Mouse (Mus musculus): ENCODE measurements at regions not wholly inside any gene's neighbourhood (a gene's known extent, or its start where the extent isn't known, plus 50 kb on each side); places are given as distances from the start of the nearest gene placed in this dataset.

DNA sequence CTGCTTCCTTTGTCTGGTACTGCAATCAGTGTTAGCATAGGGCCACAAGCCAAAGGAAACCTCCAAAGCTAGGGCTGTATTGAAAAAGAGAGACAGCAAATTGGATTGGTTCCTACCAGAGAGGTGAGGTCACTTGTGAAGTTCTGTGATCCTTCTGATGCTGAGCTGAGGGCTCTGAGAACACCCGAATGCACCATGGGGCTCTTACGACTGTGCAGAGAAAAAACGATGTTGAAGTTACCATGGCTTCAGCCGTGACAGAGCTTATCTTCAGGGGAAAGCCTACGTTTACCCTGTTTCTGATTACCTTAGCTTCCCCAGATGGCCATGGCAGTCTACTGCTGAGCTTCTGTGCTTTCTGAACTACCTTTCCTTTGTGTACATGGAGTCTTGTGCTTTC is 53.9 kb upstream of the Fmo9 start:
- Histone ChIP-seq H3K4me1 (no peaks in the 10 kb centered on the region), H3K9me3 (replicated peaks) (no peaks in the 10 kb centered on the region), H3K27me3 (no peaks in the 10 kb centered on the region), H3K36me3 (no peaks in the 10 kb centered on the region), H3K27ac (no peak overlapping the region), H3K4me2 (no peak overlapping the region), H3K9ac (no peak overlapping the region), H3K4me3 (replicated peaks) (no peak overlapping the region)
- ATAC-seq (replicated peaks; ENCODE audit: low FRiP score): no peak
- 70% methylated on average over 5 of the region's 5 CpGs for WGBS

DNA sequence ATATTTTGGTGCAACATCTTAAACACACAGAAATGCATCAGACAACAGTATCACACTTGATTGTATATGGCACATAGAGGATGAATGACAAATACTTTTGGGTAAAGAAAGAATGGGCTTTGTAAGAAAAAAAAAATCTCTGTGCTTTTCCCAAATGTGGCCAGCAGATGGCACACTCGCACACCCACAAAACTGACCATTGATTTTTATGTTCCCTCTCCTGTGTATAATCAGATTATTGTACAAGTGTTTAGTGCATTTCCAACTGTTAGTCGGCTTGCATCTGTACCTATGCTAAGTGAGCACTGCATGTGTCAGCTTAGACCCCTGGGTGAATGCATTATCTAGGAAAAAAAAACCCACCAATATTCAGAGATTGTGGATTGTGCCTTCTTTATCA is 56.4 kb upstream of the Fmo9 start:
- no peaks in the 10 kb centered on the region for H3K27me3 ChIP-seq
- H3K4me2 ChIP-seq: no peak overlapping the region
- no peak overlapping the region for H3K27ac ChIP-seq
- no peaks in the 10 kb centered on the region for H3K36me3 ChIP-seq
- no peak overlapping the region for H3K9ac ChIP-seq
- no peak for ATAC-seq (replicated peaks; ENCODE audit: low FRiP score)
- WGBS: 4% methylated on average over 2 of the region's 2 CpGs
- H3K4me1 ChIP-seq: no peaks in the 10 kb centered on the region
- no peak overlapping the region for H3K4me3 ChIP-seq (replicated peaks)
- H3K9me3 ChIP-seq (replicated peaks): no peaks in the 10 kb centered on the region

DNA sequence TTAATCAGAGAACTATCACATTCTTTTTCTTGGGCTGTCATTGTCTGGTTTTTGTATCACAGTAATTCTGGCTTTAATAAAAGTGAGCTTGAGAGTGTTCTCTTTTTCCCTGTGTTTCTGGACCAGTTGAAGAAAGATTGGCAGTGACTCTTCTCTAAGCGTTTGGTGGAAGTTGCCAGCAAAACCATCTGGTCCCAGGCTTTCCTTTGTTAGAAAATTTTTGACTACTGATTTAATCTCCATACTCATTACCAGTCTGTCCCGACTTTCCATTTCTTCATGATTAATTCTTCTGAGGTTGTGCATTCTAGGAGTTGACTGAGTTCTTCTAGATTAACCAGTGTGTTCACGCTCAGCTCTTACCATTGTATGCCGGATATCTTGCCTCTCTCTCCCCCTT is 68.6 kb upstream of the Fmo9 start:
- Histone ChIP-seq H3K27me3 (no peaks in the 10 kb centered on the region), H3K9ac (no peak overlapping the region), H3K4me2 (no peak overlapping the region), H3K27ac (no peak overlapping the region), H3K4me1 (no peaks in the 10 kb centered on the region), H3K36me3 (no peaks in the 10 kb centered on the region), H3K9me3 (replicated peaks) (no peaks in the 10 kb centered on the region), H3K4me3 (replicated peaks) (no peak overlapping the region)
- WGBS: 83% methylated on average over 4 of the region's 4 CpGs
- ATAC-seq (replicated peaks; ENCODE audit: low FRiP score): no peak

GRCm38 (mm10) chr1:166750777-166751176 is 69.1 kb upstream of the Fmo9 start:
- H3K4me1 ChIP-seq: no peaks in the 10 kb centered on the region
- H3K36me3 ChIP-seq: no peaks in the 10 kb centered on the region
- H3K4me2 ChIP-seq: no peak overlapping the region
- H3K9ac ChIP-seq: no peak overlapping the region
- H3K27me3 ChIP-seq: no peaks in the 10 kb centered on the region
- ATAC-seq (replicated peaks; ENCODE audit: low FRiP score): no peak
- H3K9me3 ChIP-seq (replicated peaks): no peaks in the 10 kb centered on the region
- 80% methylated on average over 4 of the region's 4 CpGs for WGBS
- H3K27ac ChIP-seq: no peak overlapping the region
- no peak overlapping the region for H3K4me3 ChIP-seq (replicated peaks)

DNA sequence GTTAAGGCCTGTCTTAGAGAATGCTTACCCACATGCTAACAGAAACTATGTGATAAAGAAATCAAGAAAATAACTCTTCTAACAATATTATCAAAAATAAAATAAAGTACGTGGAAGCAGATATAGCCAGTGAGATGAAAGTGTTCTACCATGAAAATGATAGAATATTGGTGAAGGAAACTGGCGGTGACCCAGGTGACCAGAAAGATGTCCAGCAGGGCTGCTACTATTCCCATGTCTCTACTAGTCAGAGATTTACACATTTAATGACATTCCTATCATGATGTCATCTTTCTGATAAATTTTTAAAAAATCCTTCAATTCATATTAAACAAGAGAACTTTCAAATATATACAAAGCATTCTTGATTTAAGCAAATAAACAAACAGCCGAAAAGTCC is 69.8 kb upstream of the Fmo9 start:
- WGBS: 93% methylated on average over 3 of the region's 3 CpGs
- Histone ChIP-seq H3K9ac (no peak overlapping the region), H3K9me3 (replicated peaks) (no peaks in the 10 kb centered on the region), H3K4me3 (replicated peaks) (no peak overlapping the region), H3K27me3 (no peaks in the 10 kb centered on the region), H3K4me1 (no peaks in the 10 kb centered on the region), H3K4me2 (no peak overlapping the region), H3K36me3 (no peaks in the 10 kb centered on the region), H3K27ac (no peak overlapping the region)
- ATAC-seq (replicated peaks; ENCODE audit: low FRiP score): no peak

DNA sequence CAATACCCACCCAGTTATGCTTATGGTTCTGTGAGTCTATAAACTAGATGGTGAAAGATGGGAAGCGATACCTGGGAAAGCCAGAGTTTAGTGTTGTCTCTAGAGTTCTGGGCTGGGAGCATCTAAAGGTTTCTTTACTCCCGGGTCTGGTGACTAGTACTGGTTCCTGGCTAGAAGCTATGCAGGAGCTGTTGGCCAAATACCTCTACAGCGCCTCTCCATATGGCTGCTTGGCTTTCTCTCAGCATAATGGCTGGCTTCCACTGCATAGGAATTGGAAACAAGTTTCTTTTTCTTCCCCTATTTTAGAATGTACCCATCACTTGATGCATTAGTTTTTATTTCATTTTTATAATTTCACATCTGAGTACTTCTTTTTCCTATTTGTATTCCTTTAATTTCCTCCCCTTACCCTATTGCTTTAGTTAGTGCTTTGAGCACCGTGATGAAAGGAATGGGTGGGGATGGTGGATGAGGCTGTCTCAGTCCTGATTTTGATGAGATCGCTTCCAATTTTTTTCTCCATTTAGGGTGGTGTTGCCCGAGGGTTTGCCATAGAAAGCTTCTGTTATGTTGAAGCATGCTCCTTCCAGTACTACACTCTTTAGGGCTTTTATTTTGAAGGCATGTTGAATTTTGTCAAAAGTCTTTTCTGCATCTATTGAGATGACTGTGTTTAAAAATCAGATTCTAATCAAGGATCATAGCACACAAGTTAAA is 71.5 kb upstream of the Fmo9 start:
- no peaks in the 10 kb centered on the region for H3K27me3 ChIP-seq
- no peaks in the 10 kb centered on the region for H3K36me3 ChIP-seq
- no peak overlapping the region for H3K27ac ChIP-seq
- H3K9ac ChIP-seq: no peak overlapping the region
- no peak overlapping the region for H3K4me3 ChIP-seq (replicated peaks)
- no peaks in the 10 kb centered on the region for H3K9me3 ChIP-seq (replicated peaks)
- no peaks in the 10 kb centered on the region for H3K4me1 ChIP-seq
- no peak overlapping the region for H3K4me2 ChIP-seq
- 85% methylated on average over 6 of the region's 6 CpGs for WGBS
- ATAC-seq (replicated peaks; ENCODE audit: low FRiP score): no peak

DNA sequence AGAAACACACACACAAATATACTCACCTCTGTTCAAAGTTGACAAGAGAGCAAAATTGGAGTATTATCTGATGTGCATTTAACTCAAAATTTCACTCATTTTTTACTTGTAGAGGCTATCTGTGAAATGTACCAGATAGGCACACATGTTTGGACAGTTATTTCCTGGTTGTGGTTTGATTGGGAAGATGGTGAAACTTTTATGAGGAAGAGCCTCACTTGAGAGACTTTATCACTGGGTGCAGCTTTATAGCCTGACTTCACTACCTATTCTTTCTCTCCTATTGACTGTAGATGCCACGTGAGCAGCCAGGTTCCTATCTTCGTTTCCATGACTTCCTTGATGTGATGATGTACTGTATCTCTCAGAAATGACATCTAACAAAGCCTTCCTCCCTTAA is 77.3 kb upstream of the Fmo9 start:
- Histone ChIP-seq H3K4me2 (no peak overlapping the region), H3K9ac (no peak overlapping the region), H3K27me3 (no peaks in the 10 kb centered on the region), H3K9me3 (replicated peaks) (no peaks in the 10 kb centered on the region), H3K4me1 (no peaks in the 10 kb centered on the region), H3K36me3 (no peaks in the 10 kb centered on the region), H3K27ac (no peak overlapping the region), H3K4me3 (replicated peaks) (no peak overlapping the region)
- whole genome bisulfite sequencing: 79% methylated on average over 2 of the region's 2 CpGs
- ATAC-seq (replicated peaks; ENCODE audit: low FRiP score): no peak

GRCm38 (mm10) chr1:166773114-166773513 is 91.5 kb upstream of the Fmo9 start:
- Histone ChIP-seq H3K27ac (no peak overlapping the region), H3K9ac (no peak overlapping the region), H3K4me2 (no peak overlapping the region), H3K4me1 (no peaks in the 10 kb centered on the region), H3K36me3 (no peaks in the 10 kb centered on the region), H3K9me3 (replicated peaks) (no peaks in the 10 kb centered on the region), H3K27me3 (no peaks in the 10 kb centered on the region), H3K4me3 (replicated peaks) (no peak overlapping the region)
- no peak for ATAC-seq (replicated peaks; ENCODE audit: low FRiP score)
- WGBS: 71% methylated on average over 1 of the region's 1 CpGs

DNA sequence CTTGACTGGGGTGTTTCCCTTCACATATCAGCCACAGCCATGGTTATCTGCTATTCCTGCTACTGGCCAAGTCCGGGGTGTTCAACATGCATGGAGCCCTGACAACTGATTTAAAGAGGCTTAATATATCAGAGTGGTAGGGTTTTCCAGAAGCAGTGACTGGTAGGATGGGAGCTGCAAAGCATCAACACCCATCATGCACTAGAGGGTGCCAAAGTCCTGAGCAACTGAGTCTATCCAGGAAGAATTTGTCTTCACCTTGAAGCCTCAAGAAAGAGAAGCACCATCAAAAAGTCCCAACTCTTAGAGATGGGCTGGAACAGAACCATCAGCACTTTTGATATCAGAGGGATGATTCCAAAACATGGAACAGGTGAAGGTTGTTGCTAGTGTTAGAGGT is 100.5 kb upstream of the Fmo9 start:
- WGBS: 43% methylated on average over 1 of the region's 1 CpGs
- no peak overlapping the region for H3K9ac ChIP-seq
- no peak overlapping the region for H3K4me2 ChIP-seq
- no peaks in the 10 kb centered on the region for H3K36me3 ChIP-seq
- no peaks in the 10 kb centered on the region for H3K9me3 ChIP-seq (replicated peaks)
- H3K4me3 ChIP-seq (replicated peaks): no peak overlapping the region
- H3K27ac ChIP-seq: no peak overlapping the region
- no peaks in the 10 kb centered on the region for H3K27me3 ChIP-seq
- no peaks in the 10 kb centered on the region for H3K4me1 ChIP-seq
- no peak for ATAC-seq (replicated peaks; ENCODE audit: low FRiP score)

GRCm38 (mm10) chr1:166787945-166788344 is 106.3 kb upstream of the Fmo9 start:
- Histone ChIP-seq H3K27ac (no peak overlapping the region), H3K4me2 (no peak overlapping the region), H3K27me3 (no peaks in the 10 kb centered on the region), H3K4me1 (no peaks in the 10 kb centered on the region), H3K9ac (no peak overlapping the region), H3K4me3 (replicated peaks) (no peak overlapping the region), H3K9me3 (replicated peaks) (no peaks in the 10 kb centered on the region), H3K36me3 (no peaks in the 10 kb centered on the region)
- ATAC-seq (replicated peaks; ENCODE audit: low FRiP score): no peak
- 88% methylated on average over 1 of the region's 1 CpGs for WGBS

DNA sequence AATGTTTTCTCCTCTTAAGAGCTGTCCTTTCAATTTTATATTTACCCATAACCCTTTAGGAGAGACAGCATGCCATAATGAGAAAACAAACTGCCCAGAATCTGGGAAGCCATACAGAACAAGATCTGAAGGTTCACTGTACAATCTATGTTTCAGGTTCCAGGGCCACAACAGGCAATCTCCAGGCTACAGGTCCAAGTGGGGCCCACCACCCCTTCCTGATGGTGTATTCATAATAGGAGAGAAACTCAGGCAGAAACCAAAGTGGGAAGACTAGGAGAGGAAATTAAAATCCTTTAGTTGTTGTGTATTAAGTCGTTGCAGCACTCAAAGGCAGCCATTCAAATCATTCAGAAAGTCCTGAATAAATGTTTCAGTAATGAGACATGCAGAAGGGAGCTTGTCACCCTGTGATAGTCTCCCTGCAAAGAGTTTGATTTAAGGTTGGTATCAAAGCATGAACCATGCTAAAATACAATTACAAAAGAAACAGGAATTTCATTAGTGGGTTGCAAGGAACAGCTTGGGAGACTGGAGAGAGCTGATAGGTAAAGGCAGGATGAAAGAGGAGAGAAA is 107.3 kb upstream of the Fmo9 start:
- Histone ChIP-seq H3K36me3 (no peaks in the 10 kb centered on the region), H3K9me3 (replicated peaks) (no peaks in the 10 kb centered on the region), H3K4me1 (no peaks in the 10 kb centered on the region), H3K27ac (no peak overlapping the region), H3K9ac (no peak overlapping the region), H3K4me3 (replicated peaks) (no peak overlapping the region), H3K27me3 (no peaks in the 10 kb centered on the region), H3K4me2 (no peak overlapping the region)
- WGBS: 75% methylated on average over 1 of the region's 1 CpGs
- no peak for ATAC-seq (replicated peaks; ENCODE audit: low FRiP score)

- no peaks in the 10 kb centered on the region for H3K4me1 ChIP-seq
- no peak for ATAC-seq (replicated peaks; ENCODE audit: low FRiP score)
- H3K27ac ChIP-seq: no peak overlapping the region
- H3K9ac ChIP-seq: no peak overlapping the region
- H3K27me3 ChIP-seq: no peaks in the 10 kb centered on the region
- no peak overlapping the region for H3K4me2 ChIP-seq
- no peaks in the 10 kb centered on the region for H3K9me3 ChIP-seq (replicated peaks)
- no peak overlapping the region for H3K4me3 ChIP-seq (replicated peaks)
- no peaks in the 10 kb centered on the region for H3K36me3 ChIP-seq
- WGBS: 68% methylated on average over 6 of the region's 6 CpGs
Measured at GRCm38 (mm10) chr1:166793052-166793716, 111.5 kb upstream of the Fmo9 start.

DNA sequence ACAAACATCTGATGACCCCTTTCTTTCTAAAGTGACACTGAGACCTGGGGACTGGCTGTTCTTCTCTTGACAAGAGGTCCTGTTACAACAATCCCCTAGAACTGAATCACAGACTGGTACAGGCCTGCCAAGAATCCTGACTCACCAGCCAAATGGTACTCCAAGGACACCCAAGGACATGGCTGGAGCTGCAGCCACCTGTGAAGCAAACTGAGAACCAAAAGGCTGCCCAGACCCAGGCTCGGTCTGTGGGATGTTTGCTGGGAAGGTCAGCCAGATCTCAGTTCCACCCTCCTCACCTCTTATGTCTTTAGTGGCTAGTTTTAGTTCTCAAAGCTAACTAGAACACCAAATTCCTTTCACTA is 112.1 kb upstream of the Fmo9 start:
- Histone ChIP-seq H3K4me3 (replicated peaks) (no peak overlapping the region), H3K9ac (no peak overlapping the region), H3K4me1 (no peaks in the 10 kb centered on the region), H3K36me3 (no peaks in the 10 kb centered on the region), H3K27ac (no peak overlapping the region), H3K27me3 (no peaks in the 10 kb centered on the region), H3K4me2 (no peak overlapping the region), H3K9me3 (replicated peaks) (no peaks in the 10 kb centered on the region)
- no peak for ATAC-seq (replicated peaks; ENCODE audit: low FRiP score)
- 62% methylated on average over 1 of the region's 1 CpGs for WGBS

All from kidney, embryonic 15.5 days (tissue).